In the genomic region with DNA sequence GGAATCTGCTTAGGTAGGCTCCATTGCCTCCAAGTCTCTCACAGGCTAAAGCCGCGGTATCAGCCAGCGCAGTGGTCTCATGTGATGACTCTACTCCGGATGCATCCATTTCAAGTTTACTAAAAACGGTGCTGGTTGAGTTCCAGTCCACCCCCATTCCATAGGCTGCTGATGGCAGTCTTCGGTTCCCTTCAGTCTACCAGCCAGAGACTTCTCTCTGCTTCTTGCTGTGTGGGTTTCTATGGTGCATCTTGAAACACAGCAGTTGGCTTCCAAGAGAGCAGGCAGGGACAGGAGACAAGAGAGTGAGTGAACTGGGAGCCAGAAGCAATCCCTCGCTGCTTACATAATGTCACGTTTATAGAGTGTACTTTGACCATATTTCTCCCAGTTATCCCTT, we compare ENCODE assay signal across 27 mouse cellular contexts. TPM values are rescaled to one million over a fixed set of nuclear protein-coding genes. Genes with fewer than 3 reads are reported as not detected.
DNase-seq lines count a peak whose midpoint lies in the region; ATAC-seq and TF ChIP-seq lines count a peak whose summit lies in the region.
"Had no signal": no experiment of that assay in that cellular context is flagged by ENCODE, and none has a peak within 500 bp of the region (broad histone marks: within the 10 kb centered on the region; RNA-seq: fewer than 3 reads in every experiment).

No protein-coding gene starts in this region.

- WGBS in hindbrain, embryonic 14.5 days = 95% methylated on average over 8 of the region's 8 CpGs

- ATAC-seq in frontal cortex, adult (ENCODE audit: low TSS enrichment) = peak; percentile 94
- no peak for ATAC-seq in hindbrain, embryonic 14.5 days (ENCODE audit: low FRiP score)
- ATAC-seq: forebrain, embryonic 13.5 days; forebrain, embryonic 16.5 days; intestine, postnatal 0 days had no signal

- no peak overlapping the region for H3K4me2 ChIP-seq in hindbrain, embryonic 14.5 days (replicated peaks)
- H3K4me2 ChIP-seq: embryonic facial prominence, embryonic 13.5 days; forebrain, embryonic 13.5 days; heart, embryonic 13.5 days; hindbrain, embryonic 15.5 days had no signal

- intact Hi-C loops in gastrocnemius, adult 2 months (cut with DNase I) = no loop called here

- H3K4me1 ChIP-seq in ES-E14 (ENCODE audit: control insufficient read depth in 2 of 2, insufficient read depth in 2 of 2, low read length in 2 of 2, poor library complexity in 1 of 2) = peaks cover 4 to 35% of the 10 kb centered on the region in 2 experiments; a peak in 3 of 4 replicates
- H3K4me1 ChIP-seq in hindbrain, embryonic 14.5 days (replicated peaks; ENCODE audit: control insufficient read depth, insufficient read depth, low read length) = no peaks in the 10 kb centered on the region
- H3K4me1 ChIP-seq: embryonic facial prominence, embryonic 13.5 days; hindbrain, embryonic 15.5 days had no signal

- H3K9me3 ChIP-seq in ES-E14 (ENCODE audit: control insufficient read depth, insufficient read depth, low read depth, low read length) = no peaks in the 10 kb centered on the region
- no peaks in the 10 kb centered on the region for H3K9me3 ChIP-seq in hindbrain, embryonic 14.5 days (ENCODE audit: control insufficient read depth, low read length)
- H3K9me3 ChIP-seq: embryonic facial prominence, embryonic 10.5 days; embryonic facial prominence, embryonic 13.5 days; forebrain, embryonic 13.5 days; heart, embryonic 10.5 days; heart, embryonic 13.5 days; hindbrain, embryonic 15.5 days had no signal

- peaks cover 8% of the 10 kb centered on the region for H3K36me3 ChIP-seq in ES-E14 (ENCODE audit: control insufficient read depth, insufficient read depth, low read length, poor library complexity, severe bottlenecking)
- H3K36me3 ChIP-seq in hindbrain, embryonic 14.5 days (replicated peaks; ENCODE audit: control insufficient read depth, insufficient read depth) = peaks cover 9% of the 10 kb centered on the region
- H3K36me3 ChIP-seq: embryonic facial prominence, embryonic 10.5 days; embryonic facial prominence, embryonic 13.5 days; heart, embryonic 10.5 days had no signal

- in situ Hi-C loops in ES-E14 (cut with MboI; ENCODE audit: low sequenced_read_pairs in 2 of 2, unreplicated experiment in 2 of 2) = no loop called here

- no peak for DNase-seq in frontal cortex, postnatal 25 days (ENCODE audit: low spot score in 2 of 2)
- no peak for DNase-seq in ES-E14 (ENCODE audit: low read depth, low spot score)
- DNase-seq in brain, adult 2 months (ENCODE audit: low read depth, low spot score) = peak; percentile 86
- peak; percentile 85 for DNase-seq in telencephalon, adult 2 months (ENCODE audit: low read depth, low spot score)
- no peak for DNase-seq in gastrocnemius, adult 2 months
- DNase-seq in hindbrain, embryonic 14.5 days (ENCODE audit: low spot score) = no peak
- DNase-seq: adrenal gland, adult 2 months; adrenal gland, postnatal 14 days; B cell, adult 2 months; cerebellum, adult 8-10 months; embryo, embryonic 11 days; gastrocnemius, postnatal 10 days; gastrocnemius, postnatal 36 days; heart, adult 2 months; heart, postnatal 14 days; heart, postnatal 4 days had no signal

- no peaks in the 10 kb centered on the region for H3K27me3 ChIP-seq in hindbrain, embryonic 14.5 days (ENCODE audit: control insufficient read depth, insufficient read depth, low read length)
- H3K27me3 ChIP-seq: CH12.LX; embryonic facial prominence, embryonic 13.5 days; forebrain, embryonic 13.5 days; hindbrain, embryonic 15.5 days had no signal

- no peak overlapping the region for H3K4me3 ChIP-seq in ES-E14 (ENCODE audit: insufficient read depth in 1 of 2, low read depth in 1 of 2, low read length in 2 of 2, poor library complexity in 1 of 2, severe bottlenecking in 1 of 2)
- no peak overlapping the region for H3K4me3 ChIP-seq in gastrocnemius, adult 2 months
- no peak overlapping the region for H3K4me3 ChIP-seq in hindbrain, embryonic 14.5 days (replicated peaks; ENCODE audit: low read length)
- H3K4me3 ChIP-seq: embryonic facial prominence, embryonic 10.5 days; embryonic facial prominence, embryonic 13.5 days; erythroblast, embryonic 14.5 days; forebrain, embryonic 13.5 days; heart, adult 2 months; heart, embryonic 10.5 days; heart, embryonic 13.5 days; hindbrain, embryonic 15.5 days had no signal

- no peak overlapping the region for H3K9ac ChIP-seq in ES-E14 (ENCODE audit: insufficient read depth, low read depth, low read length, poor library complexity, severe bottlenecking)
- H3K9ac ChIP-seq in hindbrain, embryonic 14.5 days = no peak overlapping the region
- H3K9ac ChIP-seq: embryonic facial prominence, embryonic 13.5 days; forebrain, embryonic 13.5 days; heart, embryonic 13.5 days; hindbrain, embryonic 15.5 days had no signal

- H3K27ac ChIP-seq in ES-E14 (ENCODE audit: insufficient read depth, low read depth, low read length, poor library complexity, severe bottlenecking) = peak overlapping the region; percentile 14; the same call in 1 of the 2 replicates
- H3K27ac ChIP-seq in gastrocnemius, adult 2 months = no peak overlapping the region
- no peak overlapping the region for H3K27ac ChIP-seq in hindbrain, embryonic 14.5 days
- H3K27ac ChIP-seq: embryonic facial prominence, embryonic 10.5 days; embryonic facial prominence, embryonic 13.5 days; forebrain, embryonic 13.5 days; heart, adult 2 months; heart, embryonic 10.5 days; heart, embryonic 13.5 days; hindbrain, embryonic 15.5 days had no signal

- no peak for TF ChIP-seq CTCF in gastrocnemius, adult 2 months (IDR thresholded peaks at IDR 0.05)

TF ChIP-seq in ES-E14, 5 proteins besides CTCF, POLR2A, EP300 and RAD21:
- TF ChIP-seq CHD2 (IDR thresholded peaks at IDR 0.05; ENCODE audit: low read depth, low read length) = no peak
- no peak for TF ChIP-seq ZNF384 (IDR thresholded peaks at IDR 0.05; ENCODE audit: low read depth, low read length)
- TF ChIP-seq HCFC1 (IDR thresholded peaks at IDR 0.05; ENCODE audit: borderline replicate concordance, insufficient read depth, low read length) = no peak
- no peak for TF ChIP-seq ZC3H11A (IDR thresholded peaks at IDR 0.05; ENCODE audit: borderline replicate concordance, low read depth, low read length)
- no peak for TF ChIP-seq MAFK (IDR thresholded peaks at IDR 0.05; ENCODE audit: insufficient read depth, low read depth, low read length)

RNA-seq across cellular contexts. Expression of gene Rpl3, which starts 15.5 kb away (rescaled TPM):
- total RNA-seq in ES-E14 (2012; rRNA removed) = 1,661 and 1,803 TPM in 2 replicates
- total RNA-seq in gastrocnemius, adult 2 months (2021) = 10 to 100 TPM; 38.6 to 51.4 TPM
- polyA plus RNA-seq in hindbrain, embryonic 14.5 days (2014; fragmentation: Nextera tagmentation; extraction: Ambion mirVana) = 685 and 734 TPM in 2 replicates

RNA-seq across cellular contexts. Expression of gene Syngr1, which starts 16.0 kb away (rescaled TPM):
- total RNA-seq in ES-E14 (2012; rRNA removed) = 78.8 and 105 TPM in 2 replicates
- 10 to 100 TPM; 46.1 to 46.4 TPM for total RNA-seq in gastrocnemius, adult 2 months (2021)
- 37.0 and 38.7 TPM in 2 replicates for polyA plus RNA-seq in hindbrain, embryonic 14.5 days (2014; fragmentation: Nextera tagmentation; extraction: Ambion mirVana)

RNA-seq across cellular contexts. Expression of gene Tab1, which starts 25.8 kb away (rescaled TPM):
- 16.6 and 24.3 TPM in 2 replicates for total RNA-seq in ES-E14 (2012; rRNA removed)
- 10 to 100 TPM; 13.0 to 16.1 TPM for total RNA-seq in gastrocnemius, adult 2 months (2021)
- polyA plus RNA-seq in hindbrain, embryonic 14.5 days (2014; fragmentation: Nextera tagmentation; extraction: Ambion mirVana) = 32.2 and 36.1 TPM in 2 replicates

Comparison
In these comparisons a context has a peak if more than half of its experiments do, and no peak if none do; other contexts are left out.
1. DNase-seq: peak in brain, adult 2 months (single experiment) and telencephalon, adult 2 months (single experiment); none in frontal cortex, postnatal 25 days (0 of 2), ES-E14 (single experiment), gastrocnemius, adult 2 months (single experiment) and hindbrain, embryonic 14.5 days (single experiment).
2. RNA of gene Rpl3, which starts 15.5 kb away (total RNA-seq): 1,661 to 1,803 TPM in ES-E14; 38.6 to 51.4 TPM in gastrocnemius, adult 2 months; every median in the first group is over 10 times any median in the second.